Mouse (Mus musculus) right cerebral cortex, adult 2 months (tissue): Measurements from ENCODE around the gene Spag7.

Experiments used
- DNase-seq, 2 experiments: peaks; one replicate each; pipeline ENCODE4 v3.0.0; 2021 to 2022; ENCODE audit warnings: low spot score in 2 of 2

Gene Spag7

GRCm38 (mm10) chr11:70681170-70681569, 12.0 kb upstream of the Spag7 start:
- no peak for DNase-seq

GRCm38 (mm10) chr11:70679894-70680293, 10.7 kb upstream of the Spag7 start:
- DNase-seq = no peak

GRCm38 (mm10) chr11:70679361-70679760, 10.1 kb upstream of the Spag7 start:
- DNase-seq = no peak

GRCm38 (mm10) chr11:70678576-70678975, 9.4 kb upstream of the Spag7 start:
- no peak for DNase-seq

GRCm38 (mm10) chr11:70678092-70678491, 8.9 kb upstream of the Spag7 start:
- no peak for DNase-seq

GRCm38 (mm10) chr11:70674501-70674900, 5.3 kb upstream of the Spag7 start:
- no peak for DNase-seq

GRCm38 (mm10) chr11:70674014-70674413, 4.8 kb upstream of the Spag7 start:
- DNase-seq = no peak

- DNase-seq = no peak
These were observed 2.3 kb upstream of the Spag7 start for GRCm38 (mm10) chr11:70671333-70672047.

GRCm38 (mm10) chr11:70670483-70670882, 1.3 kb upstream of the Spag7 start:
- peak in 1 of 2 experiments; percentile 42 for DNase-seq

- DNase-seq = peak; percentile 59 to 64
These were observed 548 bp upstream of the Spag7 start for GRCm38 (mm10) chr11:70669582-70670345.

GRCm38 (mm10) chr11:70668335-70668770, 863 bp downstream of the Spag7 start:
- DNase-seq = no peak

GRCm38 (mm10) chr11:70667271-70668150, 1.7 kb downstream of the Spag7 start:
- DNase-seq = no peak

GRCm38 (mm10) chr11:70666687-70667086, 2.5 kb downstream of the Spag7 start:
- no peak for DNase-seq

- no peak for DNase-seq
These were observed 4.5 kb downstream of the Spag7 start for GRCm38 (mm10) chr11:70664741-70665140.

GRCm38 (mm10) chr11:70663957-70664356, 5.3 kb downstream of the Spag7 start:
- no peak for DNase-seq

- no peak for DNase-seq
These were observed 6.1 kb downstream of the Spag7 start for GRCm38 (mm10) chr11:70663101-70663500.

GRCm38 (mm10) chr11:70660571-70660970, 8.6 kb downstream of the Spag7 start:
- no peak for DNase-seq

GRCm38 (mm10) chr11:70658942-70659341, 10.3 kb downstream of the Spag7 start:
- no peak for DNase-seq

- no peak for DNase-seq
These were observed 10.7 kb downstream of the Spag7 start for GRCm38 (mm10) chr11:70658521-70658920.

- DNase-seq = no peak
These were observed 11.2 kb downstream of the Spag7 start for GRCm38 (mm10) chr11:70657991-70658390.

- DNase-seq = no peak
These were observed 11.6 kb downstream of the Spag7 start for GRCm38 (mm10) chr11:70657573-70657972.

- DNase-seq = no peak
These were observed 12.3 kb downstream of the Spag7 start, which contains the start of gene Eno3 for GRCm38 (mm10) chr11:70656964-70657363. Gene Eno3, plus strand, starts transcription at chr11:70657202.
